Comparison of ENCODE assay signal across 20 mouse cellular contexts in the genomic region with DNA sequence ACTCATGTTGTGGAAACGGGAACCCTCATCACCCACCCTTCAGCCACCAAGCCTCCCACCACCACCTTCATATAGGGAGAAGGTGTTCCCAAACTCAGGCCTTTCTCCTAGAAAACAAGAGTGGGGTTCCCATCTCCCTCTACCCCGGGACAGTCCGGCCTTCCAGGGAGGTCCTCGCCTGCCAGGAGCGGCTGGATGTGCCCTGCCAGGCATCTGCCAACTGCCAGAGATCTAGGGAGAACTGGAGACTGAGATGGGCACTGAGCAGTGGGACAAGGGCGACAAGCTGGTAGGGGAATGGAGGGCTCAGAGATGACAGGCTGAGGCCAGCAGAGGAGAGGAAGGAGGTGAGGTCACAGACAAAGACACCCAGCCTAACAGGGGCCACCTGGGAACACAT. TPM values are rescaled to one million over a fixed set of nuclear protein-coding genes. Genes with fewer than 3 reads are reported as not detected.
DNase-seq lines count a peak whose midpoint lies in the region; ATAC-seq and TF ChIP-seq lines count a peak whose summit lies in the region.
"Had no signal": no experiment of that assay in that cellular context is flagged by ENCODE, and none has a peak within 500 bp of the region (broad histone marks: within the 10 kb centered on the region; RNA-seq: fewer than 3 reads in every experiment).

No protein-coding gene starts in this region.

- TF ChIP-seq POLR2A in cerebellum, adult 2 months (IDR thresholded peaks at IDR 0.05; ENCODE audit: borderline replicate concordance, insufficient read depth, low read length) = no peak

- peak overlapping the region; percentile 24 for H3K27ac ChIP-seq in cerebellum, adult 2 months (ENCODE audit: insufficient read depth, low read length)
- H3K27ac ChIP-seq in heart, embryonic 13.5 days (replicated peaks) = 0 out of 2 replicates have a peak overlapping the region, but pooled peaks have one; percentile 91
- H3K27ac ChIP-seq in neural tube, embryonic 13.5 days (replicated peaks) = 0 out of 2 replicates have a peak overlapping the region, but pooled peaks have one; percentile 3
- H3K27ac ChIP-seq in stomach, postnatal 0 days (replicated peaks) = no peak overlapping the region
- H3K27ac ChIP-seq: midbrain, embryonic 10.5 days had no signal

- H3K4me2 ChIP-seq in heart, embryonic 13.5 days = no peak overlapping the region
- no peak overlapping the region for H3K4me2 ChIP-seq in neural tube, embryonic 13.5 days
- no peak overlapping the region for H3K4me2 ChIP-seq in stomach, postnatal 0 days (replicated peaks; ENCODE audit: low read depth)

- no peaks in the 10 kb centered on the region for H3K36me3 ChIP-seq in heart, embryonic 13.5 days
- no peaks in the 10 kb centered on the region for H3K36me3 ChIP-seq in neural tube, embryonic 13.5 days
- H3K36me3 ChIP-seq in stomach, postnatal 0 days (ENCODE audit: control insufficient read depth, insufficient read depth, low read length) = no peaks in the 10 kb centered on the region; the same call in 1 of the 2 replicates
- H3K36me3 ChIP-seq: midbrain, embryonic 10.5 days had no signal

- H3K9ac ChIP-seq in heart, embryonic 13.5 days = 0 out of 2 replicates have a peak overlapping the region, but pooled peaks have one; percentile 68
- no peak overlapping the region for H3K9ac ChIP-seq in neural tube, embryonic 13.5 days
- H3K9ac ChIP-seq in stomach, postnatal 0 days (ENCODE audit: low read length) = no peak overlapping the region

- H3K9me3 ChIP-seq in heart, embryonic 13.5 days = no peaks in the 10 kb centered on the region
- H3K9me3 ChIP-seq in neural tube, embryonic 13.5 days = no peaks in the 10 kb centered on the region
- no peaks in the 10 kb centered on the region for H3K9me3 ChIP-seq in stomach, postnatal 0 days (ENCODE audit: control insufficient read depth, low read length)
- H3K9me3 ChIP-seq: G1E; midbrain, embryonic 10.5 days had no signal

- no peak for ATAC-seq in heart, embryonic 13.5 days (ENCODE audit: extremely low read depth, insufficient number of reproducible peaks, low FRiP score, low TSS enrichment)
- no peak for ATAC-seq in neural tube, embryonic 13.5 days (ENCODE audit: low read depth)
- ATAC-seq in stomach, postnatal 0 days (ENCODE audit: low FRiP score, low TSS enrichment) = no peak
- ATAC-seq: CD4-positive, CD25-positive, alpha-beta regulatory T cell, adult 4 months had no signal

- no peak for TF ChIP-seq CTCF in cerebellum, adult 2 months (IDR thresholded peaks at IDR 0.05; ENCODE audit: borderline replicate concordance, insufficient read depth, low read depth, low read length)
- TF ChIP-seq CTCF in stomach, postnatal 0 days (IDR thresholded peaks at IDR 0.05; ENCODE audit: low read depth) = no peak

- no peak overlapping the region for H3K4me3 ChIP-seq in cerebellum, adult 2 months (replicated peaks; ENCODE audit: insufficient read depth, low read depth, low read length)
- H3K4me3 ChIP-seq in heart, embryonic 13.5 days = no peak overlapping the region
- no peak overlapping the region for H3K4me3 ChIP-seq in neural tube, embryonic 13.5 days
- no peak overlapping the region for H3K4me3 ChIP-seq in stomach, postnatal 0 days (ENCODE audit: low read depth, low read length)
- H3K4me3 ChIP-seq: midbrain, embryonic 10.5 days had no signal

- no peak for TF ChIP-seq EP300 in stomach, postnatal 0 days (optimal IDR thresholded peaks at IDR 0.05)

- H3K27me3 ChIP-seq in cerebellum, adult 2 months (ENCODE audit: control insufficient read depth, insufficient read depth, low read length) = no peaks in the 10 kb centered on the region
- H3K27me3 ChIP-seq in heart, embryonic 13.5 days (replicated peaks) = 0 out of 2 replicates have a peak, but pooled peaks cover 8% of the 10 kb centered on the region
- H3K27me3 ChIP-seq in neural tube, embryonic 13.5 days = peaks cover 59% of the 10 kb centered on the region
- no peaks in the 10 kb centered on the region for H3K27me3 ChIP-seq in stomach, postnatal 0 days (ENCODE audit: control insufficient read depth, insufficient read depth, low read length)

- peaks cover 90% of the 10 kb centered on the region for H3K4me1 ChIP-seq in cerebellum, adult 2 months (ENCODE audit: control insufficient read depth, insufficient read depth, low read length)
- peaks cover 96% of the 10 kb centered on the region for H3K4me1 ChIP-seq in heart, embryonic 13.5 days
- H3K4me1 ChIP-seq in neural tube, embryonic 13.5 days (replicated peaks) = peaks cover 97% of the 10 kb centered on the region
- H3K4me1 ChIP-seq in stomach, postnatal 0 days (replicated peaks; ENCODE audit: control insufficient read depth, insufficient read depth) = peaks cover 30% of the 10 kb centered on the region

- no peak for DNase-seq in cerebellum, adult 2 months
- no peak for DNase-seq in cerebellum, postnatal 25 days
- no peak for DNase-seq in heart, postnatal 4 days
- DNase-seq in neural tube, embryonic 10.5 days (ENCODE audit: extremely low spot score, low spot score) = no peak
- no peak for DNase-seq in stomach, postnatal 0 days (ENCODE audit: low spot score)
- DNase-seq in lung, postnatal 25 days (ENCODE audit: low spot score) = no peak
- DNase-seq: cerebellum, adult 9-10 months; embryo, embryonic 11 days; kidney, adult 8-10 months; kidney, postnatal 36 days; lung, postnatal 4 days; right cerebral cortex, postnatal 25 days; thymus, postnatal 36 days had no signal

- WGBS in cerebellum, adult 2 months = 26% methylated on average over 6 of the region's 6 CpGs
- WGBS in heart, embryonic 13.5 days = 86% methylated on average over 6 of the region's 6 CpGs
- WGBS in neural tube, embryonic 13.5 days = 92% methylated on average over 6 of the region's 6 CpGs
- WGBS in stomach, postnatal 0 days = 83% methylated on average over 6 of the region's 6 CpGs

RNA-seq across cellular contexts. Expression of a gene that starts 11.2 kb away (rescaled TPM):
- 0.27 and 0.33 TPM in 2 replicates for polyA plus RNA-seq in cerebellum, adult 2 months (2012; rRNA removed)
- polyA plus RNA-seq in heart, embryonic 13.5 days (2015; fragmentation: Nextera tagmentation; extraction: Ambion mirVana) = 7.8 and 8.9 TPM in 2 replicates
- total RNA-seq in heart, postnatal 4 days (2021) = 1 to 10 TPM; 1.1 to 1.3 TPM
- polyA plus RNA-seq in neural tube, embryonic 13.5 days (2015; fragmentation: Nextera tagmentation; extraction: Ambion mirVana) = 1.4 and 2.2 TPM in 2 replicates
- polyA plus RNA-seq in stomach, postnatal 0 days (2015; fragmentation: Nextera tagmentation; extraction: Ambion mirVana) = 1.7 and 2.0 TPM in 2 replicates
- total RNA-seq: layer of hippocampus, postnatal 14 days; left cerebral cortex, postnatal 14 days had no signal

RNA-seq across cellular contexts. Expression of a gene that starts 32.7 kb away (rescaled TPM):
- 1.7 TPM in 2 replicates for polyA plus RNA-seq in cerebellum, adult 2 months (2012; rRNA removed)
- polyA plus RNA-seq in heart, embryonic 13.5 days (2015; fragmentation: Nextera tagmentation; extraction: Ambion mirVana) = 15.4 and 17.1 TPM in 2 replicates
- total RNA-seq in heart, postnatal 4 days (2021) = 10 to 100 TPM in 1 of 2 experiments, 1 to 10 TPM in 1; 9.6 to 10.6 TPM
- polyA plus RNA-seq in neural tube, embryonic 13.5 days (2015; fragmentation: Nextera tagmentation; extraction: Ambion mirVana) = 2.8 and 3.6 TPM in 2 replicates
- polyA plus RNA-seq in stomach, postnatal 0 days (2015; fragmentation: Nextera tagmentation; extraction: Ambion mirVana) = 4.0 and 4.3 TPM in 2 replicates

RNA-seq across cellular contexts. Expression of a gene that starts 46.3 kb away (rescaled TPM):
- 91.0 and 93.9 TPM in 2 replicates for polyA plus RNA-seq in cerebellum, adult 2 months (2012; rRNA removed)
- polyA plus RNA-seq in heart, embryonic 13.5 days (2015; fragmentation: Nextera tagmentation; extraction: Ambion mirVana) = 15.1 and 15.7 TPM in 2 replicates
- 10 to 100 TPM; 65.0 to 68.7 TPM for total RNA-seq in heart, postnatal 4 days (2021)
- 14.1 and 15.1 TPM in 2 replicates for polyA plus RNA-seq in neural tube, embryonic 13.5 days (2015; fragmentation: Nextera tagmentation; extraction: Ambion mirVana)
- polyA plus RNA-seq in stomach, postnatal 0 days (2015; fragmentation: Nextera tagmentation; extraction: Ambion mirVana) = 6.8 and 8.3 TPM in 2 replicates

RNA-seq across cellular contexts. Expression of a gene that starts 47.9 kb away (rescaled TPM):
- 144 and 148 TPM in 2 replicates for polyA plus RNA-seq in cerebellum, adult 2 months (2012; rRNA removed)
- 47.6 and 51.6 TPM in 2 replicates for polyA plus RNA-seq in heart, embryonic 13.5 days (2015; fragmentation: Nextera tagmentation; extraction: Ambion mirVana)
- total RNA-seq in heart, postnatal 4 days (2021) = 10 to 100 TPM; 47.4 to 48.8 TPM
- 53.6 and 55.5 TPM in 2 replicates for polyA plus RNA-seq in neural tube, embryonic 13.5 days (2015; fragmentation: Nextera tagmentation; extraction: Ambion mirVana)
- 45.1 and 49.9 TPM in 2 replicates for polyA plus RNA-seq in stomach, postnatal 0 days (2015; fragmentation: Nextera tagmentation; extraction: Ambion mirVana)
